Mouse (Mus musculus) frontal cortex, postnatal 14 days (tissue): Measurements from ENCODE around the gene Gm20822.
"Not testable (repeated sequence)": the region's sequence is repeated elsewhere in the genome, so short reads cannot be mapped to it uniquely, and the experiment has no call there.

Experiments used
- DNase-seq, 2 experiments: peaks; one replicate each; pipeline ENCODE4 v3.0.0; 2022; ENCODE audit warnings: low spot score in 2 of 2

Gm20822 gene

GRCm38 (mm10) chrY:15884671-15885070 is at the start of gene Gm20822:
Gene Gm20822 (minus strand): TSS chrY:15884771.
- DNase-seq, result not testable (repeated sequence)
